Mouse (Mus musculus): ENCODE measurements around the gene Frmd5. TPM values are rescaled to one million over a fixed set of nuclear protein-coding genes. Genes with fewer than 3 reads are reported as not detected.
"Not testable (repeated sequence)": the region's sequence is repeated elsewhere in the genome, so short reads cannot be mapped to it uniquely, and the experiment has no call there.

Frmd5 gene
- polyA plus RNA-seq, 1 experiment from 2014 or later, result 24.2 TPM

DNA sequence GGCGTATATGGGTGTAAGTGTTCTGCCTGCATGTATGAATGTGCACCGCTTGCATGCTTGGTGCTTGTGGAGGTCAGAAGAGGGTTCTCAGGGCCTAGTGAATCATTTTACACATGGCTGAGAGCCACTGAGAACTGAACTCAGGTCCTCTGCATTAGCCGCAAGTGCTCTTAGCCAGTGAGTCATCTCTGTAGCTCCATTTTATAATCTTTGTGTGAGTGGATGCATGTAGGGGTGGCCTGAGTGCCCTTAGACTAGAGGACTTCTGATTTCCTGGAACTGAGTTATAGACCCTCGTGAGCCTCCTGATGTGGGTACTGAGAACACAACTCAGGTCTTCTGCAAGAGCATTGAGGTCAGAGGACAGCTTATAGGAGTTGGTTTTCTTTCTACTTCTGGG is 292.7 kb downstream of the Frmd5 start:
- Histone ChIP-seq H3K9me3 (replicated peaks; ENCODE audit: control insufficient read depth, low read length) (no peaks in the 10 kb centered on the region), H3K4me3 (ENCODE audit: low read depth, low read length) (no peak overlapping the region), H3K36me3 (ENCODE audit: control insufficient read depth, insufficient read depth, low read length) (peaks cover 4% of the 10 kb centered on the region; the same call in 1 of the 2 replicates), H3K4me1 (ENCODE audit: control insufficient read depth, insufficient read depth, low read length) (no peaks in the 10 kb centered on the region), H3K4me2 (no peak overlapping the region), H3K27me3 (ENCODE audit: control insufficient read depth, insufficient read depth, low read length) (no peaks in the 10 kb centered on the region), H3K9ac (ENCODE audit: low read depth, low read length) (no peak overlapping the region), H3K27ac (ENCODE audit: low read depth, low read length) (no peak overlapping the region)
- no peak for ATAC-seq (replicated peaks; ENCODE audit: insufficient number of reproducible peaks, low FRiP score, low TSS enrichment)
- WGBS (ENCODE audit: insufficient replicate concordance), result 90% methylated on average over 4 of the region's 4 CpGs

DNA sequence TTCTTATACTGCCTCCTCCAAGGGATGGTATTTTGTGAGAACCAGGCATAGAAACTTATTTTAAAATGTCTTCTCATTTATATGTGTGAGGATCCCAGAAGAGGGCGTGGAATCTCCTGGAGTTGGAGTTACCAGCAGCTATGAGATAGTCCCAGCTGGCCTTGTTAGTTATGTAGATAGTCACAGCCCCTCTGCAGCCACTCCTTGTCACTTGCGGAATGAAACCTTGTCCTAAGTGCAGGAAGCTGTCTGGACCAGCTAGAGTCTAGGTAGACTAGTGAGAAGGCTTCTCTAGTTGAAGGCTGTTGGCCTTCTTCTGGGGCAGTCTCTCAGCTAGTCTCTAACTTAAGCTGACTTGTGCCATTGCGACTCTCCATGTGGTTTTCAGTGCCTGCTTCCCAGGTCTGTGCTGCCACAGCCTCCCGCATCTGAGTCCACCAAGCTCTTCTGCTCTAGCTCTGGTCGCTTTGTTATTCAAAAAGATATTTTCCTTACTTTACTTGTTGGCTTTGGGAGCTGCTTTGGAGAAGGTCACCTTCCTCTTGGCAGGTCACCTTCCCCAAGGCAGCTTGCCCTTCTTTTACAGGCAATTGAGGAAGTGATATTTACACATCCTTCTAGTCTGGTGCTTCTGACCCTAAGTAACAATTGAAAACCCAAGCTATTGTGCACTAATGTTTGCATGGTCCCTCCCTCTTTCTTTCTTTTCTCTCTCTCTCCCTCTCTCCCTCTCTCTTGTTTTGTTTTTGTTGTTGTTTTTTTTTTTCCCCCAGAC is 293.7 kb downstream of the Frmd5 start:
- ATAC-seq (replicated peaks; ENCODE audit: insufficient number of reproducible peaks, low FRiP score, low TSS enrichment); H3K4me3 ChIP-seq (ENCODE audit: low read depth, low read length); H3K9ac ChIP-seq (ENCODE audit: low read depth, low read length); H3K36me3 ChIP-seq (ENCODE audit: control insufficient read depth, insufficient read depth, low read length); H3K27ac ChIP-seq (ENCODE audit: low read depth, low read length); H3K9me3 ChIP-seq (replicated peaks; ENCODE audit: control insufficient read depth, low read length); H3K4me2 ChIP-seq; H3K27me3 ChIP-seq (ENCODE audit: control insufficient read depth, insufficient read depth, low read length); H3K4me1 ChIP-seq (ENCODE audit: control insufficient read depth, insufficient read depth, low read length): not testable (repeated sequence)
- 85% methylated on average over 4 of the region's 5 CpGs for WGBS (ENCODE audit: insufficient replicate concordance)

DNA sequence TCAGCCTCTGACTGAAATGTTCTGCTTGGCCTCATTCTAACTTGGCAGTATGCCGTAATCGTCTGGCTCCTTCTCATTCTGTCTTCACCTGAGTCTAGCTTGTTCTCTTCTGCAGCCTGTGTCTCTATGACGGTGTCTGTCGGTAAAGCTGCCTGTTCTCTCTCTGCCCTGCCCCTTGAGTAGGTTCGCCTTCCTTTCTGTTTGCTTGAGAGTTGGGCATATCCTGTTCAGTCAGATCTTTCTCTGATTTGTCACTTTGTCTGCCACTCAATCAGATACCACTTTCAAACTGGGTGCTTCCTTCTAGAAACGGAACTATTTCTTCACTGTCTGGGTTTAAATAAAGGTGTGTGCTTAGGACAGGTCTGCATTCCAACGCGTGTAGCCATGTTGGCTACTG is 295.5 kb downstream of the Frmd5 start:
- no peak overlapping the region for H3K27ac ChIP-seq (ENCODE audit: low read depth, low read length)
- H3K9me3 ChIP-seq (replicated peaks; ENCODE audit: control insufficient read depth, low read length), result no peaks in the 10 kb centered on the region
- H3K27me3 ChIP-seq (ENCODE audit: control insufficient read depth, insufficient read depth, low read length), result no peaks in the 10 kb centered on the region
- H3K9ac ChIP-seq (ENCODE audit: low read depth, low read length), result no peak overlapping the region
- no peak overlapping the region for H3K4me3 ChIP-seq (ENCODE audit: low read depth, low read length)
- peaks cover 7% of the 10 kb centered on the region; the same call in 1 of the 2 replicates for H3K4me1 ChIP-seq (ENCODE audit: control insufficient read depth, insufficient read depth, low read length)
- H3K36me3 ChIP-seq (ENCODE audit: control insufficient read depth, insufficient read depth, low read length), result peaks cover 4% of the 10 kb centered on the region; the same call in 1 of the 2 replicates
- no peak overlapping the region for H3K4me2 ChIP-seq
- ATAC-seq (replicated peaks; ENCODE audit: insufficient number of reproducible peaks, low FRiP score, low TSS enrichment), result no peak
- 94% methylated on average over 8 of the region's 8 CpGs for WGBS (ENCODE audit: insufficient replicate concordance)

DNA sequence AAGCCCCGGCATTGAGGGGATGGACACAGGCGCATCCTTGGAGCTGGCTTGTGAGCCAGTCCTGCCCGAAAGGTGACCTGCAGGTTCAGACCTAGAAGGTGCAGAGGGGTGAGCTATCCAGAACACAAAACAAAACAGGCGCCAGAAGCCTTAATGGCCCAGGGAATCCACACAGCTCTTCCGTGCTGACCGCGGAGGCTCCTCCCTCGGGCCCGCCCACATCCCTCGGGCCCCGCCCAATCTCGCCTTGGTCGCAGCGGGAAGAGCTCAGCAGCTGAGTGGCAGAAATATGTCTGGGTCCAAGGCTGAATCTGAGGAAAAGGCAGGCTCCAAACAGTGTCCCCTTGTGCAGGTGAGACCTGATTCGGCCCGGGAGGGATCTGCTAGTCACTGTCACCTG is 297.3 kb downstream of the Frmd5 start:
- H3K9me3 ChIP-seq (replicated peaks; ENCODE audit: control insufficient read depth, low read length), result no peaks in the 10 kb centered on the region
- WGBS (ENCODE audit: insufficient replicate concordance), result 13% methylated on average over 16 of the region's 16 CpGs
- H3K9ac ChIP-seq (ENCODE audit: low read depth, low read length), result peak overlapping the region; percentile 54
- no peak overlapping the region for H3K27ac ChIP-seq (ENCODE audit: low read depth, low read length)
- peak; percentile 69; the same call in 1 of the 2 replicates for ATAC-seq (replicated peaks; ENCODE audit: insufficient number of reproducible peaks, low FRiP score, low TSS enrichment)
- no peaks in the 10 kb centered on the region for H3K27me3 ChIP-seq (ENCODE audit: control insufficient read depth, insufficient read depth, low read length)
- H3K36me3 ChIP-seq (ENCODE audit: control insufficient read depth, insufficient read depth, low read length), result peaks cover 4% of the 10 kb centered on the region; the same call in 1 of the 2 replicates
- peak overlapping the region; percentile 33 for H3K4me3 ChIP-seq (ENCODE audit: low read depth, low read length)
- peak overlapping the region; percentile 63 for H3K4me2 ChIP-seq
- peaks cover 7% of the 10 kb centered on the region; the same call in 1 of the 2 replicates for H3K4me1 ChIP-seq (ENCODE audit: control insufficient read depth, insufficient read depth, low read length)

DNA sequence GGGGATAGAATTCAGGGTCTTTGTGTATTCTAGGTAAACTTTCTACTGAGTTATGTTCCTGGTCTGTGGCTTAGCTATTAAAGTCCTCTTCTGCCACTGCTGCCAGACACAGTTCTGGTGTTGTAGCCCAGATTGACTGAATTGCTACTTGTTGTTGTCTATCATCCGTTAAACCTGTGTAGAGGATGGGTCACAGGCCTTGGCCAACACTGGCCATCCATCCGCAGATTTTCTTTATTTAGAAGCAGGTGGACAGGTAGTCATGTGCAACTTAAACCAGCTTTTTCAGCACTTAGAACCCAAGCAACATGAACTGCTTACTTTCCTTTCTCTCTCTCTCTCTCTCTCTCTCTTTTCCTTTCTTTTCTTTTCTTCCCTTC is 298.9 kb downstream of the Frmd5 start:
- H3K9ac ChIP-seq (ENCODE audit: low read depth, low read length), result peak overlapping the region; percentile 39; the same call in 1 of the 2 replicates
- H3K4me2 ChIP-seq, result peak overlapping the region; percentile 77

DNA sequence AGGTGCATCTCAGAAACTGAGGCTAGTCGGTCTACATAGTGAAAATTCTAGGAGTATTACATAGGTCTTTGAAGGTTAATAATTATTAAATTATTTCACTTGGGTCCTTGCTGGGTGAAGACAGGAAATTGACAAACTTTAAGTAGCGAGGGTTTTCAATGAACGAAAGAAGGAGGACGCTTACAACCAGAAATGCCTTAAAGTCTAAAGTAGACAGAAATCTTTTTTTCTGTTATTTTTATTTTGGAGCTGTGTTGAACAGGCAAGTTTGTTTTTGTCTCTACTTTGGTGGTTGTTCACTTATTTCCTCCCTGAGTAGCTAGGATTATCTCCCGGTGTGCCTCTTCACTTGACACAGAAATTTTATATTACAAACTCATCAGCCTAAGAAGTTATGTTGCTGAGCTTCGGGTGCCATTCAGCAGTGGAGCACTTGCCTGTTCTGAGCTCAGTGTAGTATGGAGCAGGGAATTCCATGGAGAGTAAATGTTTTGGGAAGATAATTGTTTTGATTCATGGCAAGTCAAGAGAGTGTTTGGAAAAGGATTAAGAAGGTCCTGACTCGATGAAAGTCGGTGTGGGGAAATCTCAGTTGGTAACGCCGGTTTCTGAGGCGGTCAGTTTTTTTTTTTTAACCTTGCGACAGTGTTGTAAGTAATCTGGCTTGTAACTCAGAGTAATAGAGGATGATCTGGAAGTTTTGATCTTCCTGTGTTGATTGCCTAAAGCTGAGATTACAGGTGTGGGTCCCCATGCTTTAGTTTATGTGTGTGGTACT is 299.5 kb downstream of the Frmd5 start:
- H3K9me3 ChIP-seq (replicated peaks; ENCODE audit: control insufficient read depth, low read length), result no peaks in the 10 kb centered on the region
- 23% methylated on average over 12 of the region's 12 CpGs for WGBS (ENCODE audit: insufficient replicate concordance)

More for the DNA sequence above, 298.9 kb downstream of the Frmd5 start:
- H3K4me3 ChIP-seq (ENCODE audit: low read depth, low read length), result peak overlapping the region; percentile 65
- WGBS (ENCODE audit: insufficient replicate concordance), result 81% methylated on average over 2 of the region's 2 CpGs
- peaks cover 7% of the 10 kb centered on the region; the same call in 1 of the 2 replicates for H3K4me1 ChIP-seq (ENCODE audit: control insufficient read depth, insufficient read depth, low read length)
- H3K9me3 ChIP-seq (replicated peaks; ENCODE audit: control insufficient read depth, low read length), result no peaks in the 10 kb centered on the region
- no peaks in the 10 kb centered on the region for H3K27me3 ChIP-seq (ENCODE audit: control insufficient read depth, insufficient read depth, low read length)
- no peak for ATAC-seq (replicated peaks; ENCODE audit: insufficient number of reproducible peaks, low FRiP score, low TSS enrichment)
- H3K27ac ChIP-seq (ENCODE audit: low read depth, low read length), result no peak overlapping the region
- no peaks in the 10 kb centered on the region for H3K36me3 ChIP-seq (ENCODE audit: control insufficient read depth, insufficient read depth, low read length)

DNA sequence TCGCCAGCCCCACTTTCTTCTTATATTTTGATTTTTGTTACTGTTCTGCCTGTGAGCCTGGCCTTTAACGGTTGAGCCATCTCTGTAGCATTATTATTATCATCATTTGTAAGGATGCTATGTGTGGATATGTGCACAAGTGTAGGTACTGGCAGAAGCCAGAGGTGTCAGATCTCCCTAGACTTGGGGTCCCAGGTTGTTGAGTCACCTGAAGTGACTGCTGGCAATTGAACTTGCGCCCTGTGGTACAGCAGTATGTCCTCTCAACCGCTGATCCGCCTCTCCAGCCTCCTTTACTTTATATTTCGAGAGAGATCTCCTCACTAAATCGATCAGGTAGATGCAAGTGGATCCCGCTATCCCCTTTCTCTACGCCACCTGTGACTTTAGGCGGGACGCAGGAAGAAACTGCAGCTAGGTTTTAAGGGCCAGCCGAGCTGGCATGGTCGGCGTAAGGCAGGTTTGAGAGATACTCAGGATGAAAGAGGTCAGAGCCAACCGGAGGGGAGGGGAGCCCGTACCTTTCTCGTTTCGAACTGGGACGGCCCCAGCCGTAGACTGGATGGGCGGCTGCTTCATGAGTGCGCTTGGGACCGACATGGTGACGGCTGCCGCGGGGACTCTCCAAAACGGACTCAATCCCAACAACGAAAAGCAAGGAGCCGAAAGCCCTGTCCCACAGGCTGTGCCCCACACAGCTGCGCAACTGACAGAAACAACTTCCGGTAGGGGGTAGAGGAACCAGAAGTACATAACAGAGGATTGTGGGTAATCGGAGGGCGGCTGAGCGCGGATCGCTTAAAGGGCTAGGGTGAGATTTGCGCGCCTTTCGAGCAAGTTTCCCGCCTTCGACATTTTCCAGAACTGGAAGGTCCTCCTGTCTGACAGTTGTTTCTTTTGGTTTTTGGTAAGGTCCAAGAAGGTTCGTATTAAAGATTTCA is 300.7 kb downstream of the Frmd5 start, which contains the start of the genes Mfap1a and Wdr76:
Gene Mfap1a, minus strand, starts transcription at position 724 of the 941 bp plus-strand sequence.
Gene Wdr76, plus strand, starts transcription at position 782 of the 941 bp plus-strand sequence.
- Histone ChIP-seq H3K4me2 (peak within 1 kb of the TSS; percentile 77), H3K27ac (ENCODE audit: low read depth, low read length) (peak within 1 kb of the TSS; percentile 64), H3K4me3 (ENCODE audit: low read depth, low read length) (peak within 1 kb of the TSS; percentile 65), H3K9ac (ENCODE audit: low read depth, low read length) (peak within 1 kb of the TSS; percentile 77)
- peak; percentile 81 for ATAC-seq (replicated peaks; ENCODE audit: insufficient number of reproducible peaks, low FRiP score, low TSS enrichment)
- not testable (repeated sequence) for H3K27me3 ChIP-seq (ENCODE audit: control insufficient read depth, insufficient read depth, low read length); H3K36me3 ChIP-seq (ENCODE audit: control insufficient read depth, insufficient read depth, low read length); H3K9me3 ChIP-seq (replicated peaks; ENCODE audit: control insufficient read depth, low read length); H3K4me1 ChIP-seq (ENCODE audit: control insufficient read depth, insufficient read depth, low read length)
- WGBS (ENCODE audit: insufficient replicate concordance), result 6% methylated on average over 37 of the region's 42 CpGs

More for the DNA sequence above, 299.5 kb downstream of the Frmd5 start:
- Histone ChIP-seq H3K9ac (ENCODE audit: low read depth, low read length) (peak overlapping the region; percentile 77), H3K36me3 (ENCODE audit: control insufficient read depth, insufficient read depth, low read length) (no peaks in the 10 kb centered on the region), H3K4me1 (ENCODE audit: control insufficient read depth, insufficient read depth, low read length) (peaks cover 7% of the 10 kb centered on the region; the same call in 1 of the 2 replicates), H3K27ac (ENCODE audit: low read depth, low read length) (no peak overlapping the region), H3K4me2 (peak overlapping the region; percentile 77), H3K27me3 (ENCODE audit: control insufficient read depth, insufficient read depth, low read length) (no peaks in the 10 kb centered on the region), H3K4me3 (ENCODE audit: low read depth, low read length) (peak overlapping the region; percentile 65)
- no peak for ATAC-seq (replicated peaks; ENCODE audit: insufficient number of reproducible peaks, low FRiP score, low TSS enrichment)

DNA sequence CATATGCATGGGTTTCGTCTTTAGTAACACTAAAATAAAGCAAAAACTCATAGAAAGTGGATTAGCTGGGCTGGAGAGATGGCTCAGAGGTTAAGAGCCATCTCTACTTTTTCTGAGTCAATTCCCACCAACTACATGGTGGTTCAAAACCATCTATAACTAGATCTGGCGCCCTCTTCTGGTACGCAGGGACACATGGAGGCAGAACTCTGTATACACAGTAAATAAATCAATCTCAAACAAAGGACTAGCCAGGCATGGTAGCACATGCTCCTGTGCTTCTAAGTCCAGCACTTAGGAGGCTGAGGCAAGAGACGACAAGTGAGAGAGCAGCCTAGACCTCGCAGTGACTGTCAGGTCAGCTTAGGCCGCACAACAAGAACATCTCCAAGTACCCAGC is 305.3 kb downstream of the Frmd5 start:
- not testable (repeated sequence) for H3K4me2 ChIP-seq; ATAC-seq (replicated peaks; ENCODE audit: insufficient number of reproducible peaks, low FRiP score, low TSS enrichment); H3K36me3 ChIP-seq (ENCODE audit: control insufficient read depth, insufficient read depth, low read length); H3K9ac ChIP-seq (ENCODE audit: low read depth, low read length); H3K9me3 ChIP-seq (replicated peaks; ENCODE audit: control insufficient read depth, low read length); H3K27me3 ChIP-seq (ENCODE audit: control insufficient read depth, insufficient read depth, low read length); H3K4me3 ChIP-seq (ENCODE audit: low read depth, low read length); H3K27ac ChIP-seq (ENCODE audit: low read depth, low read length); H3K4me1 ChIP-seq (ENCODE audit: control insufficient read depth, insufficient read depth, low read length)
- 78% methylated on average over 1 of the region's 6 CpGs for WGBS (ENCODE audit: insufficient replicate concordance)
